Mouse (Mus musculus): Measurements from ENCODE around the gene Sema4f.

The Sema4f gene

GRCm38 (mm10) chr6:82939167-82939912 is at the start of gene Sema4f:
Gene Sema4f (minus strand): TSS chr6:82939769.
- peak; percentile 97 for DNase-seq (ENCODE audit: low read depth, low spot score)

GRCm38 (mm10) chr6:82987411-82987971 is 47.9 kb upstream of the Sema4f start:
- no peak for DNase-seq (ENCODE audit: low read depth, low spot score)

GRCm38 (mm10) chr6:82971031-82971430 is 31.5 kb upstream of the Sema4f start:
- peak; percentile 88 for DNase-seq (ENCODE audit: low read depth, low spot score)

GRCm38 (mm10) chr6:82969249-82970084 is 29.9 kb upstream of the Sema4f start:
- DNase-seq (ENCODE audit: low read depth, low spot score) = no peak

GRCm38 (mm10) chr6:82961664-82962063 is 22.1 kb upstream of the Sema4f start:
- DNase-seq (ENCODE audit: low read depth, low spot score) = peak; percentile 12

GRCm38 (mm10) chr6:82956553-82957251 is 17.1 kb upstream of the Sema4f start:
- peak; percentile 11 for DNase-seq (ENCODE audit: low read depth, low spot score)

- no peak for DNase-seq (ENCODE audit: low read depth, low spot score)
Observed at GRCm38 (mm10) chr6:82946651-82947050, 7.1 kb upstream of the Sema4f start, which contains the start of gene M1ap. Gene M1ap (plus strand): TSS chr6:82946902.

GRCm38 (mm10) chr6:82945750-82946149 is 6.2 kb upstream of the Sema4f start:
- peak; percentile 37 for DNase-seq (ENCODE audit: low read depth, low spot score)

- DNase-seq (ENCODE audit: low read depth, low spot score) = no peak
Observed at GRCm38 (mm10) chr6:82940765-82941164, 1.2 kb upstream of the Sema4f start.

- peak; percentile 62 for DNase-seq (ENCODE audit: low read depth, low spot score)
Observed at GRCm38 (mm10) chr6:82934616-82935230, 4.8 kb downstream of the Sema4f start.

GRCm38 (mm10) chr6:82927617-82928016 is 12.0 kb downstream of the Sema4f start:
- DNase-seq (ENCODE audit: low read depth, low spot score) = no peak

- DNase-seq (ENCODE audit: low read depth, low spot score) = peak; percentile 72
Observed at GRCm38 (mm10) chr6:82926528-82926927, 13.0 kb downstream of the Sema4f start.

GRCm38 (mm10) chr6:82926106-82926505 is 13.5 kb downstream of the Sema4f start:
- peak; percentile 77 for DNase-seq (ENCODE audit: low read depth, low spot score)

GRCm38 (mm10) chr6:82925005-82925404 is 14.6 kb downstream of the Sema4f start:
- peak; percentile 41 for DNase-seq (ENCODE audit: low read depth, low spot score)

GRCm38 (mm10) chr6:82921426-82922224 is 17.9 kb downstream of the Sema4f start:
- DNase-seq (ENCODE audit: low read depth, low spot score) = no peak

GRCm38 (mm10) chr6:82919520-82919919 is 20.0 kb downstream of the Sema4f start:
- DNase-seq (ENCODE audit: low read depth, low spot score) = peak; percentile 31

GRCm38 (mm10) chr6:82918371-82918770 is 21.2 kb downstream of the Sema4f start:
- DNase-seq (ENCODE audit: low read depth, low spot score) = no peak

- no peak for DNase-seq (ENCODE audit: low read depth, low spot score)
Observed at GRCm38 (mm10) chr6:82917778-82918129, 21.8 kb downstream of the Sema4f start.

- peak; percentile 97 for DNase-seq (ENCODE audit: low read depth, low spot score)
Observed at GRCm38 (mm10) chr6:82917076-82917777, 22.3 kb downstream of the Sema4f start.

GRCm38 (mm10) chr6:82916459-82916858 is 23.1 kb downstream of the Sema4f start:
- DNase-seq (ENCODE audit: low read depth, low spot score) = no peak
